Mouse (Mus musculus): ENCODE results near the gene Rnf222.

Gene Rnf222

GRCm38 (mm10) chr11:68890625-68891024, 2.3 kb downstream of the Rnf222 start:
- DNase-seq (ENCODE audit: low spot score), result no peak

DNA sequence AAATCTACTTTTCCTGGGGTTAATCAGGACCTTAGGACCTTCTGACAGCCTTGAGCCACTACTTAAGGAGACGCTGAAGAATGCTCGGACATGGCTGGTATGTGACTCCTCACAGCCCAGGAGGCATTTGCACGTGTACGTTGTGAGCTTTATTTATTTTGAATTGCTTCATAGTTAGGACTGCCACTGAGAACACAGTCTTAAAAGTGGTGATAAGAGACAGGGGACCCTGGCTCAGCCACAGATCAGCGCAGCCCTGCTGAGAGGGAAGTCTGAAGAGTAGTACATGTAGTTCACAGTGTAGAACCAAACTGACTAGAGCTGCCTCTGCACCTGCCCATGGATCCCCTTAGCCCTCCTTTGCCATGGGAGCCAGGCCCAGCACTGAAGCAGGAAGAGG, 3.5 kb downstream of the Rnf222 start:
- DNase-seq (ENCODE audit: low spot score), result no peak

DNA sequence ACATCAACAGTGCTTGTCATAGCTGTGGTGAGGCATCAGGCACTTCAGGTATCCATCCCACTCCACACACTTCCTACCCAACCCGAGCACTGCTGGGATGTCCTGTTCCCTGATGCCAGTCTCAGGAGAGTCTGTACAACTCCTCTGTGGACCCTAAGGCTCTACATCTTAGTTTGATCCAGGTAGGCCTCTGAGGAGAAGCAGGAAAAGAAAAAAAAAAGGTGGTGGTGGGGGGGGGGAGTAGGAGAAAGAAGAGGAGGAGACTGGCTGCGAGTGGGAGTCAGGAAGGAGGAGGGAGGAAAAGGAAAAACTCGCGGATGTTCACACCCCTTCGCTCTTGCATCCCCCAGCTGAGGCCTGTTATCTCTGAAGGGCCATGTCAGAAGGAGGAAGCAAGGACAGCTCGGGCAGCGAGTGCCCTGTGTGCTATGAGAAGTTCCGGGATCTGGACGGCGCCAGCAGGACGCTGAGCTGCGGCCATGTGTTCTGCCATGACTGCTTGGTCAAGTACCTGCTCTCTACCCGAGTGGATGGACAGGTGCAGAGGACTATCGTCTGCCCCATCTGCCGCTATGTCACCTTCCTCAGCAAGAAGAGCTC, 4.0 kb downstream of the Rnf222 start:
- DNase-seq (ENCODE audit: low spot score), result no peak

GRCm38 (mm10) chr11:68893911-68894464, 5.6 kb downstream of the Rnf222 start:
- DNase-seq (ENCODE audit: low spot score), result no peak

DNA sequence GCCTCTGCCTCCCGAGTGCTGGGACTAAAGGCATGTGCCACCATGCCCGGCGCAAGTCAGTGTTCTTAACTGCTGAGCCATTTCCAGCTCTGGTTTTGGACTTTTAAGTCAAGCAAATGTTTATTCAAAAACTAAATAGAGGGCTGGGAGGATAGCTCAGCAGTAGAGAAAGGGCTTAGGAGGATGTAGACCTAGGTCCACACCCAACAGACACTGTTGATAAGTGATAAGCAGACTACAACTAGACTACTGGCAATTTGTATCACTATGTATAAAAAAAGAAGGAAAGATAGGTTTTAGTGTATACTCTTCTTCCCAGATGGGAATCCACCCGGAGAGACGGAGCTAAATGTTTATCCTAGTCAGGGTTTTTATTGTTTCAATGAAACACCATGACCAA, 7.9 kb downstream of the Rnf222 start:
- DNase-seq (ENCODE audit: low spot score), result no peak

- no peak for DNase-seq (ENCODE audit: low spot score)
These were observed 8.8 kb downstream of the Rnf222 start for GRCm38 (mm10) chr11:68897120-68897519.

DNA sequence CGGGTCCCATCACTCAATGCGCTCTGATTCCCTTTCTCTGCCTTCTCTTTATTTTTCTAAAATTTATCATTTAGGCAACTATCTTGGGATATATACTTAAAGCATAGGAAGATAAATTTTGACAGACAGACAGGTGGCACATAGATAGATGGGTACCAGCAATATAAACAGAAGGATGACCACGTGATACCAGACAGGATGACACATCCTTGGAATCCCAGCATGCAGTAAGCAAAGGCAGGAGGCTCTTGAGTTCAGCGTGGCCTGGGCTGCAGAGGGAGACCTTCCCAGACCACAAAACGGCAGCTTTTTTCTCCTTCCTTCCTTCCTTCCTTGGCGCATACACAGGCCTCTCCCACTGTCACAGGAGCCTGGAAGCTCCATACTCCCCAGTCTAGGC, 9.5 kb downstream of the Rnf222 start:
- no peak for DNase-seq (ENCODE audit: low spot score)

DNA sequence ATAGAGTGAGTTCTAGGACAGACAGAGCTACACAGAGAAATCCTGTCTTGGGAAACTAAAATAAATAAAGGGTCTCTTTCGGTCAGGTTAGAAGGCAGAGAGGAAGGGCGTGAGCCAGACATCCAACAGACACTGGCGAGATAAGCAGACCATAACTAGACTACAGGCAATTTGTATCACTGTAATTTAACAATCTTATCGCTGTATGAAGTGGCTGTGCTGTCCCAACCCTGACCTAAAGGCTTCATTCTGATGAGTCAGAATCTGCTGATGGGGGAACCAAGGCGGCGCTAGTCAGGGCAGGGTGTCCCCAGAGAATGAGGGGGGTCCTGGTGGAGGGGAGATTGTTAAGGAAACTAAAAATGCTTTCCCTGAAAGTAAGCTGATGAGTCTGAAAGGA, 10.4 kb downstream of the Rnf222 start:
- DNase-seq (ENCODE audit: low spot score), result no peak

- no peak for DNase-seq (ENCODE audit: low spot score)
These were observed 11.5 kb downstream of the Rnf222 start for GRCm38 (mm10) chr11:68899815-68900214.

- no peak for DNase-seq (ENCODE audit: low spot score)
These were observed 12.4 kb downstream of the Rnf222 start for GRCm38 (mm10) chr11:68900519-68901350.

- DNase-seq (ENCODE audit: low spot score), result peak; percentile 98
These were observed 13.1 kb downstream of the Rnf222 start, which contains the start of gene Rpl26 for GRCm38 (mm10) chr11:68901351-68902046. Gene Rpl26 (plus strand): TSS chr11:68901583.

- DNase-seq (ENCODE audit: low spot score), result no peak
These were observed 13.7 kb downstream of the Rnf222 start for GRCm38 (mm10) chr11:68902047-68902364.

DNA sequence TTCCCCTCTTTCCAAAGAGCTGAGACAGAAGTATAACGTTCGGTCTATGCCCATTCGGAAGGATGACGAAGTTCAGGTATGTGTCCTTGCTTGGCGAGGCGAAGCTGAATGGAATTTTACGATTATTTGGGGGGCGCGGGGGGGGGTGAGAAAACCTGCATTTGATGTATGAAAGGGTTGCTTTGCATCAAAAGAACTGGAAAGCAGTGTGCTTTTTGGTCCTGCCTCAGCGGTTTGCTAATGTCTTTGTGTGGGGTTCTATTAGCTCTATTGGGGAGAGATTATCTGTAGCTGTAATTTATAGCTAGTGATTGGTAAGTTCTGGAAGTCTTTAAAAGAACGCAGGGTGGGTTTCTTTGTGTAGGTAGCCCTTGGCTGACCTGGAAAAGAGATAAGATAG, 14.0 kb downstream of the Rnf222 start:
- DNase-seq (ENCODE audit: low spot score), result no peak

DNA sequence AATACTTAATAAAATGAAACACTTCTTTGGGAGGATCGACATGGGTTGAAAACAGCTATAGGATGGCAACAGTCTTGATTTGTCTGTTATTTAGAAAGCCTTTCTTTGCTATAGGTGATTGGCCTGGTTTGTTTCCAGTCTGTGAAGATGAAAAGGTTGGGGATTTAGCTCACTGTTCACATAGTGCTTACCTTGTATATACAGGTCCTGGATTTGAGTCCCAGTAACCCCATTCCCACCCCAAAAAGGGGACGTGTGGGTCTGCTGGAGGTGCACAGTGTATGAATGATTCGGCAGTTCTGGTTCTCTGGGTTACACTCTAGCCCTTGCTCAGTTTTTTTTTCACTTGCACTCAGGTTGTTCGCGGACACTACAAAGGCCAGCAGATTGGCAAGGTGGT, 14.5 kb downstream of the Rnf222 start:
- DNase-seq (ENCODE audit: low spot score), result no peak

DNA sequence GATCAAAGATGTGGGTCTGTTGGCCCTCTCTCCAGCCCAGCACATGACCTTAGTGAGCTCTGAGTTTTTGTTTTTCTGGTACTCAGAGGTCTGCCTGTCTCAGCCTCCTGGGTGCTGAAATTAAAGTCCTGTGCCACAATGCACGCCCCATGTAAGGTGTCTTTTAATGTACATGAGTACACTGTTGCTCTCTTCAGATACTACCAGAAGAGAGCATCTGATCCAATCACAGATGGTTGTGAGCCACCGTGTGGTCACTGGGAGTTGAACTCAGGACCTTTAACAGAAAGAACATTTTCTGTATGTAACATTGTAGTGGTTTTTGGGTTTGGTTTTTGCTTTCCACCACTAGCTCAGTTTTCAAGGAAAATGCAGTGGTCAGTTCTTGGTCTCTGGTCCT, 15.4 kb downstream of the Rnf222 start:
- DNase-seq (ENCODE audit: low spot score), result no peak

DNA sequence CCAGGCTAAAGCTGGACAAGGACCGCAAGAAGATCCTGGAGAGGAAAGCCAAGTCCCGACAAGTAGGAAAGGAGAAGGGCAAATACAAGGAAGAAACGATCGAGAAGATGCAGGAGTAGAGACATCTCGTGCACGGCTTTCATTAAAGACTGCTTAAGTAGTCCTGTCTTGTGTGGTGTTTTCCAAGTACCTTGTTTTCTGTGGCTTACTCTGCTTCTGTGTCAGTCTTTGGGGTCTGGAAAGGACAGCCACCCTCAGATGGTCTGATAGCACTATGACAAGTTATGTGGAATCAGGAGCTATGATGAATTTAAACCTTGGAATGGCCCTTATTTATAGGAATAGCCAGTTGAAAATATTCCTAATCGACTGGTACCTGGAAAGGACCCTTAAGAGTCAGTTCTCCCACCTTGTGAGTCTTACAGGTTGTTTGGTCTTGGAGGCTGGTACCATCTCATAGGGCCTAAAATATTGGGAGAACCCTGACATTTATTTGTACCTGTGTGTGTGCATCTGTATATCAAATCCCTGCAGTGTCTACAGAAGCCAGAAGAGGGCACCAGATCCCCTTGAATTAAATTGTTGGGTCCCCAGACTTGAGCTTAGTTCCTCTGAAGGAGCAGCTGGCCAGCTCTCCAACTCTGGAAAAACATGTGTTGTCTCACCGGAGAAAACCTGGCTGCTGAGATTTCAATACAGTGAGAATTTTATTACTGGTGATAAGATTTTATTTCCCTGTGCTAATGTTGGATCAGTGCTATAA, 16.2 kb downstream of the Rnf222 start:
- DNase-seq (ENCODE audit: low spot score), result peak; percentile 69

DNA sequence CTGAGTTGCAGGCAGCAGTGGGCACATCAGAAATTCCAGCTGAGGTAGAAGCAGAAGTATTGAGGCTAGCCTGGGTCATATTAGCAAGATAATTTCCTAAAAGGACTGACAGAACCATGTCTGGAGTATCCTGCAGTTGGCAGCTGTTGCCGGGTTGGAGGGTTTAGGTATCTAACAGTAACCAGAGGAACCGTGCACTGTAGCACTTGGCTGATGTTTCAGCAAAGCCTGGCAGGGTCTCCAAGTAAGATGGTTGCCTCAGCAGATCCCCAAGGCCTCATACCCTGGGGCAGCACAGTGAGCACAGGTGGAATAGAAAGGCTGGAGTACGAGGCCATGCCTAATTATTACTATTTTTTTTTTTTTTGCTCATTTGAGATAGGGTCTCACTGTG, 16.8 kb downstream of the Rnf222 start:
- DNase-seq (ENCODE audit: low spot score), result no peak

DNA sequence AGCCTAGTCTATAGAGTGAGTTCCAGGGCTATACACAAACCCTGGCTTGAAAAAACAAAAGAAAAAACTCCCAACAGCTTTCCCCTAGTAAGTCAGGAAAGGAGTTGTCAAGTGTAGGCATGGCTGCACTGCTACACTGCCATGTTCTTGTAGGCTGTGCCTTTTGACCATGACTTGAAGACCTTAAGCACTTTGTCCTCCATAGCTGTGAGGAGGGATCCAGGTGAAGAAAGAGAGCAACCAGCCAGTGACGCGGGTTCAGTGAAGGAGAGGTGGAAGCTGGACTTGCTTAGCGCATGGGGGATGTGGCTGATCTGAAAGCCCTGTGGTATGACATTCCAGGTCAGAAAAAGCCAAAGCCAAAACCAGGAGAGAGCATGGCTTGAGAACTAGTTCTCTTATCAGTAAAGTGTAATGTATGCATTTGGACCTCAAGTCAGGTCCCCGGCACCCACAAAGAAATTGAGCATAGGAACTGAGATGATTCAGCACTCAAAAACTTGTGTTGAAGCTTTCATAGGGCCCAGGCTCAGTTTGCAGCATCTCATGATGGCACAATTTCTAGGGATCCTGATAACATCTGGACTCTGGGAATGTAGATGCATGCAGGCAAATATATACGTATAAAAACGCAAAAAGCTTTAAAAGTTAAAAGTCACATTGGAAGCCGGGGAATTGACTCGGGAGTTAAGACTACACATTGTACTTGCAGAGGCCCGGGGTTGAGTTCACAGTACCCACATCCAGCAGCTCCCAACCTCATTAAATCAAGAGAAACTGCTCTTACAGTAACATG, 17.5 kb downstream of the Rnf222 start:
- no peak for DNase-seq (ENCODE audit: low spot score)

DNA sequence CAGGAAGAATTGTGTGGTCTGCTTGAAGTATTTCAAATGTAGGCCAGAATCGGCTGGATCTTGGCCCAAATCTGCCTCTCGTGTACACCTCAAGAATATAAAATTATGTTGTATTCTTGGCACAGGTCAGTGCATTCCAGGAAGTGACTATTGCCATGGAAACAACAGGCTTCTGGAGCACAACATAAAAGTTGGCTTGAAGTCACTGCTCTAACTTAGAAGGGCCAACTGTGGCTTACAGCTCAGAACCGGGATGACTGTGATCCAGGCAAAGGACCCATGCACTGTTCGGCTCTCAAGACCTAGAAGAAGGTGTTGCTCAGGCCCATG, 18.1 kb downstream of the Rnf222 start:
- DNase-seq (ENCODE audit: low spot score), result no peak

GRCm38 (mm10) chr11:68907251-68907650, 18.9 kb downstream of the Rnf222 start:
- DNase-seq (ENCODE audit: low spot score), result no peak

DNA sequence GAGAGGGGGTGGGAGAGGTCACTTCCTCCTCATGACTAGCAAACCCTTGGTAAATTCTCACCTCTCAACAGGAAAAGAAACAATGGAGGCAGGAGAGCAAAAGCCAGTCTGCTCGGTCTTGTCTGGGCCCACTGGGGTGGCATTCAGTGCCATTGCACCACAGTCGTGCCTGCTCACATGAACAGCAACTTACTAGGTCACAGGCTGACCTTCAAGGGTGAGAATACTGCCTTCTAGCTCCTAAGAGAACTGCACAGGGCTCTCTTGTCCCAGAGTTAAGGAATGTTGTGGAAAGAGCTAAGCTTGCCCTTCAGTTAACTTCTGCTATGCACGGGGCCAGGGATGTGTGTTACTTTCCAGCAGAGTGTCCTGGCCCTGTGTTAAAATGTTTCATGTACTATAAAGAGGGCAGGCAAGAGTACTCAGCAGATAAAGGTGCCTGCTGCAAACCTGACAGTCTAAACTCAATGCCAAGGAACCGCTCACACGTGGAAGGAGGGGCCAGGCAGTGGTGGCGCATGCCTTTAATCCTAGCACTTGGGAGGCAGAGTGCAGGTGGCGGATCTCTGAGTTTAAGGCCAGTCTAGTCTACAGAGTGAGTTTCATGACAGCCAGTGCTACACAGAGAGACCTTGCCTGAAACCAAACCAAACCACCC, 20.6 kb downstream of the Rnf222 start:
- no peak for DNase-seq (ENCODE audit: low spot score)
